Mouse (Mus musculus): ENCODE measurements around the gene B430306N03Rik. TPM values are rescaled to one million over a fixed set of nuclear protein-coding genes. Genes with fewer than 3 reads are reported as not detected.

The B430306N03Rik gene
- polyA plus RNA-seq, 1 experiment from 2014 or later: 4.3 TPM

GRCm38 (mm10) chr17:48362346-48362745 lies 46.4 kb downstream of the B430306N03Rik start:
- Histone ChIP-seq H3K4me1 (replicated peaks) (peaks cover 40% of the 10 kb centered on the region), H3K4me3 (replicated peaks) (no peak overlapping the region), H3K27ac (replicated peaks) (no peak overlapping the region), H3K4me2 (no peak overlapping the region), H3K36me3 (replicated peaks) (no peaks in the 10 kb centered on the region), H3K9ac (no peak overlapping the region), H3K27me3 (no peaks in the 10 kb centered on the region), H3K9me3 (replicated peaks) (no peaks in the 10 kb centered on the region)
- no peak for ATAC-seq (ENCODE audit: insufficient read depth)
- WGBS (ENCODE audit: insufficient replicate concordance): 51% methylated on average over 3 of the region's 3 CpGs

DNA sequence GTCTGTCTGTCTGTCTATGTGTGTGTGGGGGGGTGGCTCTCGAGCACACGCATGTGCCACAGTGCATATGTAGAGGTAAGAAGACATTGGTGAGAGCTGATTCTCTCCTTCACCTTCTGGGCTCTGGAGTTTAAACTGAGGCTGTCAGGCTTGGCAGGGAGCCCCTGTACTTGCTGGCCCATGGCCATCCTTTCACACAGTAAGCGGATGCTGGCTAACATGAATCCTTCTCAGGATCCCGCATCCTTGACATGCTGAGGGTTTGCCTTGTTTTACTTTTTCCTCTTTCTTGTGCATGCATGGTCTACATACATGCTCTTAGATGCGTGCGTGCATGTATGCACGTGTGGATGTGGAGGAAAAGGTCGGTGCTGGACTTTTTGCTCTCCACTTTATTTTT lies 47.0 kb downstream of the B430306N03Rik start:
- Histone ChIP-seq H3K36me3 (replicated peaks) (no peaks in the 10 kb centered on the region), H3K4me2 (no peak overlapping the region), H3K9me3 (replicated peaks) (no peaks in the 10 kb centered on the region), H3K4me1 (replicated peaks) (peaks cover 40% of the 10 kb centered on the region), H3K9ac (no peak overlapping the region), H3K27ac (replicated peaks) (no peak overlapping the region), H3K4me3 (replicated peaks) (no peak overlapping the region), H3K27me3 (no peaks in the 10 kb centered on the region)
- no peak for ATAC-seq (ENCODE audit: insufficient read depth)
- WGBS (ENCODE audit: insufficient replicate concordance): 76% methylated on average over 8 of the region's 8 CpGs

GRCm38 (mm10) chr17:48363421-48363965 lies 47.6 kb downstream of the B430306N03Rik start:
- Histone ChIP-seq H3K4me1 (replicated peaks) (peaks cover 40% of the 10 kb centered on the region), H3K27me3 (no peaks in the 10 kb centered on the region), H3K36me3 (replicated peaks) (no peaks in the 10 kb centered on the region), H3K4me3 (replicated peaks) (no peak overlapping the region), H3K9me3 (replicated peaks) (no peaks in the 10 kb centered on the region), H3K9ac (no peak overlapping the region), H3K27ac (replicated peaks) (no peak overlapping the region), H3K4me2 (no peak overlapping the region)
- ATAC-seq (ENCODE audit: insufficient read depth): peak; percentile 23
- 28% methylated on average over 6 of the region's 6 CpGs for WGBS (ENCODE audit: insufficient replicate concordance)

- H3K9me3 ChIP-seq (replicated peaks): no peaks in the 10 kb centered on the region
- H3K27ac ChIP-seq (replicated peaks): no peak overlapping the region
- no peak for ATAC-seq (ENCODE audit: insufficient read depth)
- H3K4me2 ChIP-seq: no peak overlapping the region
- no peak overlapping the region for H3K4me3 ChIP-seq (replicated peaks)
- no peaks in the 10 kb centered on the region for H3K27me3 ChIP-seq
- no peak overlapping the region for H3K9ac ChIP-seq
- WGBS (ENCODE audit: insufficient replicate concordance): 69% methylated on average over 9 of the region's 9 CpGs
- H3K36me3 ChIP-seq (replicated peaks): no peaks in the 10 kb centered on the region
- H3K4me1 ChIP-seq (replicated peaks): peaks cover 30% of the 10 kb centered on the region
Observed at GRCm38 (mm10) chr17:48365511-48366155, 49.7 kb downstream of the B430306N03Rik start.

DNA sequence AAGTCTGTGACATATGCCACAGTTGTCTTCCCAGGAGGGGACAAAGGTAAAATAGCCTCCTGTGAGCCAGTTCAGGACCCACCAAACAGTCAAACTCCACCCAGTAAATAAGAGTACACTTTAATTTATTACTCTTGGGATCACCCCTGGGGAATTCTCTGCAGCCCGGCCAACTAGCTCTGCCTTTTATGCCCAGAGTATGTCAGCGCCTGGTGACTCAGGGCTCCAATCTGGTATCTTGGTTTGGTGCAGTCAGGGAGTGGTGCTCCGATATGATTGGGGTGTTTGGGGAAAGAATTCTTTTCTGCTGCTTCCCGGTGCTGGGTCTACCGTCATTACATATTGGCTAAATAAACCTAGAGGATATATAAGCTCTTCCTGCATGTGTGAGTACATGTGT lies 50.9 kb downstream of the B430306N03Rik start:
- ATAC-seq (ENCODE audit: insufficient read depth): no peak
- H3K36me3 ChIP-seq (replicated peaks): no peaks in the 10 kb centered on the region
- H3K27ac ChIP-seq (replicated peaks): no peak overlapping the region
- no peak overlapping the region for H3K9ac ChIP-seq
- H3K27me3 ChIP-seq: no peaks in the 10 kb centered on the region
- no peaks in the 10 kb centered on the region for H3K9me3 ChIP-seq (replicated peaks)
- no peak overlapping the region for H3K4me3 ChIP-seq (replicated peaks)
- no peak overlapping the region for H3K4me2 ChIP-seq
- peaks cover 21% of the 10 kb centered on the region for H3K4me1 ChIP-seq (replicated peaks)
- 75% methylated on average over 5 of the region's 5 CpGs for WGBS (ENCODE audit: insufficient replicate concordance)

GRCm38 (mm10) chr17:48371621-48372020 lies 55.7 kb downstream of the B430306N03Rik start:
- H3K36me3 ChIP-seq (replicated peaks): no peaks in the 10 kb centered on the region
- H3K4me1 ChIP-seq (replicated peaks): no peaks in the 10 kb centered on the region
- no peaks in the 10 kb centered on the region for H3K27me3 ChIP-seq
- no peak overlapping the region for H3K27ac ChIP-seq (replicated peaks)
- ATAC-seq (ENCODE audit: insufficient read depth): no peak
- no peak overlapping the region for H3K9ac ChIP-seq
- no peak overlapping the region for H3K4me3 ChIP-seq (replicated peaks)
- H3K9me3 ChIP-seq (replicated peaks): no peaks in the 10 kb centered on the region
- no peak overlapping the region for H3K4me2 ChIP-seq

- H3K4me3 ChIP-seq (replicated peaks): no peak overlapping the region
- H3K36me3 ChIP-seq (replicated peaks): no peaks in the 10 kb centered on the region
- WGBS (ENCODE audit: insufficient replicate concordance): 66% methylated on average over 8 of the region's 8 CpGs
- H3K4me1 ChIP-seq (replicated peaks): no peaks in the 10 kb centered on the region
- no peak overlapping the region for H3K9ac ChIP-seq
- no peaks in the 10 kb centered on the region for H3K9me3 ChIP-seq (replicated peaks)
- no peak overlapping the region for H3K4me2 ChIP-seq
- H3K27me3 ChIP-seq: no peaks in the 10 kb centered on the region
- H3K27ac ChIP-seq (replicated peaks): no peak overlapping the region
- no peak for ATAC-seq (ENCODE audit: insufficient read depth)
Observed at GRCm38 (mm10) chr17:48372987-48373386, 57.0 kb downstream of the B430306N03Rik start.

- H3K9me3 ChIP-seq (replicated peaks): no peaks in the 10 kb centered on the region
- ATAC-seq (ENCODE audit: insufficient read depth): no peak
- H3K27me3 ChIP-seq: no peaks in the 10 kb centered on the region
- H3K4me1 ChIP-seq (replicated peaks): no peaks in the 10 kb centered on the region
- H3K4me3 ChIP-seq (replicated peaks): no peak overlapping the region
- no peak overlapping the region for H3K4me2 ChIP-seq
- H3K36me3 ChIP-seq (replicated peaks): no peaks in the 10 kb centered on the region
- 77% methylated on average over 1 of the region's 1 CpGs for WGBS (ENCODE audit: insufficient replicate concordance)
- no peak overlapping the region for H3K27ac ChIP-seq (replicated peaks)
- no peak overlapping the region for H3K9ac ChIP-seq
Observed at GRCm38 (mm10) chr17:48376102-48376501, 60.2 kb downstream of the B430306N03Rik start.

Other genes starting within 250 kb of the B430306N03Rik start
- not detected in 2 replicates for gene 1700067P10Rik, start 226.8 kb upstream of the B430306N03Rik start, polyA plus RNA-seq (2015; fragmentation: Nextera tagmentation; extraction: Ambion mirVana)
- 0.70 and 0.84 TPM in 2 replicates for gene 9830107B12Rik, start 169.9 kb upstream of the B430306N03Rik start, polyA plus RNA-seq (2015; fragmentation: Nextera tagmentation; extraction: Ambion mirVana)
- 1.0 and 1.2 TPM in 2 replicates for gene A530064D06Rik, start 148.9 kb upstream of the B430306N03Rik start, polyA plus RNA-seq (2015; fragmentation: Nextera tagmentation; extraction: Ambion mirVana)
- gene Trem1, start 83.4 kb upstream of the B430306N03Rik start, polyA plus RNA-seq (2015; fragmentation: Nextera tagmentation; extraction: Ambion mirVana): 1.5 and 2.0 TPM in 2 replicates
- gene Trem3, start 68.4 kb upstream of the B430306N03Rik start, polyA plus RNA-seq (2015; fragmentation: Nextera tagmentation; extraction: Ambion mirVana): 8.7 and 9.5 TPM in 2 replicates
- gene Treml4, start 51.8 kb upstream of the B430306N03Rik start, polyA plus RNA-seq (2015; fragmentation: Nextera tagmentation; extraction: Ambion mirVana): 5.0 and 5.1 TPM in 2 replicates
- 3.7 and 3.8 TPM in 2 replicates for gene Treml2, start 16.6 kb upstream of the B430306N03Rik start, polyA plus RNA-seq (2015; fragmentation: Nextera tagmentation; extraction: Ambion mirVana)
- gene Trem2, start 30.3 kb downstream of the B430306N03Rik start, polyA plus RNA-seq (2015; fragmentation: Nextera tagmentation; extraction: Ambion mirVana): 3.6 and 4.1 TPM in 2 replicates
- 15.8 and 18.3 TPM in 2 replicates for gene Treml1, start 43.8 kb downstream of the B430306N03Rik start, polyA plus RNA-seq (2015; fragmentation: Nextera tagmentation; extraction: Ambion mirVana)
- 8.0 TPM in 2 replicates for gene Nfya, start 93.8 kb downstream of the B430306N03Rik start, polyA plus RNA-seq (2015; fragmentation: Nextera tagmentation; extraction: Ambion mirVana)
- gene Oard1, start 93.9 kb downstream of the B430306N03Rik start, polyA plus RNA-seq (2015; fragmentation: Nextera tagmentation; extraction: Ambion mirVana): 42.8 and 44.0 TPM in 2 replicates
- 2.5 and 4.3 TPM in 2 replicates for gene Apobec2, start 116.8 kb downstream of the B430306N03Rik start, polyA plus RNA-seq (2015; fragmentation: Nextera tagmentation; extraction: Ambion mirVana)
- gene Tspo2, start 135.4 kb downstream of the B430306N03Rik start, polyA plus RNA-seq (2015; fragmentation: Nextera tagmentation; extraction: Ambion mirVana): 182 and 191 TPM in 2 replicates
- gene Unc5cl, start 138.8 kb downstream of the B430306N03Rik start, polyA plus RNA-seq (2015; fragmentation: Nextera tagmentation; extraction: Ambion mirVana): 4.0 and 5.2 TPM in 2 replicates